Mouse (Mus musculus) stomach, embryonic 15.5 days (tissue): ENCODE data around the gene Sft2d2. TPM values are rescaled to one million over a fixed set of nuclear protein-coding genes. Genes with fewer than 3 reads are reported as not detected.

ENCODE experiments used
- polyA plus RNA-seq: library from polyadenylated mRNA; unstranded; fragments of >200 nt; fragmentation: Nextera tagmentation; extraction: Ambion mirVana; gene quantifications from 2 replicates; pipeline ENCODE4 v1.2.1, GENCODE M21; 2015

Gene Sft2d2
- polyA plus RNA-seq, 1 experiment from 2014 or later: 22.8 TPM

Other genes starting within 250 kb of the Sft2d2 start
- gene Tbx19, start 33.7 kb downstream of the Sft2d2 start, polyA plus RNA-seq: not detected in 2 replicates
- 89.2 and 92.3 TPM in 2 replicates for gene Tiprl, start 42.6 kb upstream of the Sft2d2 start, polyA plus RNA-seq
- gene Gpr161, start 101.4 kb upstream of the Sft2d2 start, polyA plus RNA-seq: 1.1 and 1.2 TPM in 2 replicates